Mouse (Mus musculus): ENCODE measurements around the gene Hs2st1.

GRCm38 (mm10) chr3:144380921-144381320 is 189.1 kb downstream of the Hs2st1 start:
- TF ChIP-seq TAL1 (IDR thresholded peaks at IDR 0.05; ENCODE audit: low read length): no peak
- TF ChIP-seq GATA1 (IDR thresholded peaks at IDR 0.05; ENCODE audit: low read length): no peak

All from erythroblast, embryonic 14.5 days (primary cell).